Mouse (Mus musculus): ENCODE measurements around the gene Foxc2. TPM values are rescaled to one million over a fixed set of nuclear protein-coding genes. Genes with fewer than 3 reads are reported as not detected.

Foxc2 gene
- polyA plus RNA-seq, 1 experiment = 1.2 TPM

DNA sequence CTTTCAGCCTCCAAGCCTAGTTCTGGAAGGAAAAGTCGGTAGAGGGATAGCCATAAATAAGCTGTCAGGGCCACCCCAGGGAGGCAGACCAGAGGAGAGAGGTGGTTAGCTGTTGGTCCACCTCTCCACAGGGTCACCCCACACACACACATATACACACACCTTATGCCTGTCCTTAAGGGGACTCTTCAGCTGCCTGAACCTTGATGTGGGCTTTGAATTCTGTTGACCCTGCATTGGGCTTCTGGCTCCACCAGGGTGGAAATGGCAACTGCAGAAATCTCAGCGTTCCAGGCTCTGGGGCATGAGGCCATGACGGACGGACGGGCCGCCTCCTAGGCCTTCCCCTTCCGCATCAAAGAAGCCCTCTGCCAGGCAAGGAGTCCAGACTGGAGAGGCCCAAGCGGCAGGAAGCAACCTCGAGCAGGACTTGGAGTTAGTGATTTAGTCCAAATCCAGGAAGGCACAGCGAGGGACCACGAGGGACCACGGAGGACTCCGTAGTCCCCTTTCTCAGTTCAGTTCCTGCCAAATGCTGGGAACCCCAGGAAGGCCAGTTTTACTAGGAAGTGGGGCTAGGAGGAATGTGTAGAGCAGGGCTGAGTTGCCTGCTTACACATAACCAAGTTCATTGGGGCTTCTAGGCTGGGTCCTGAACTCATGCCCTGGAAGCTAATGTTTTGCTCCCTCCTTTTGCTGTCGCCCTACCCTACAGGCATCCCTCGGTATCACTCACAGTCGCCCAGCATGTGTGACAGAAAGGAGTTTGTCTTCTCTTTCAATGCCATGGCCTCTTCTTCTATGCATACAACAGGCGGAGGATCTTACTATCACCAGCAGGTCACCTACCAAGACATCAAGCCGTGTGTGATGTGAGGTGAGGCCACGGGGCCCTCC lies 29.7 kb upstream of the Foxc2 start:
- DNase-seq (ENCODE audit: low read depth) = no peak

DNA sequence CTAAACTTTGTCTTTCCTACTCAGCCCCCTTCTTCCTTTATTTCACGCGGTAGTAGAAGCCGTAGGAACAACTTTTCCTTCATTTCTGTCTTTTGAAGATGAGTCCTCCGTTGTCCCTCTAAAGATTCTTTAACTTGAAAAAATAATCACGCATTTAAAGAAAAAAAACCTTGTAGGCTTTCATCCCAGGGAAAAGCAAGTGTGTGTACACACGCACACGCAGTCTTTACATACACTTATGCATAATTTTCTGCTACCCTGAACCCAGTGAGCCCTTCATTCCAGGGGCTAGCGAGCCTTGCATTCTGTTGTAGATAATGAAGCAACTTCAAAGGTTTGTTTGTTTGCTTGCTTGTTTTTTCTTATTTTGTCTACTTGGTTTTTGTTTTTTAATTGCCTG lies 27.7 kb upstream of the Foxc2 start:
- no peak for DNase-seq (ENCODE audit: low read depth)

DNA sequence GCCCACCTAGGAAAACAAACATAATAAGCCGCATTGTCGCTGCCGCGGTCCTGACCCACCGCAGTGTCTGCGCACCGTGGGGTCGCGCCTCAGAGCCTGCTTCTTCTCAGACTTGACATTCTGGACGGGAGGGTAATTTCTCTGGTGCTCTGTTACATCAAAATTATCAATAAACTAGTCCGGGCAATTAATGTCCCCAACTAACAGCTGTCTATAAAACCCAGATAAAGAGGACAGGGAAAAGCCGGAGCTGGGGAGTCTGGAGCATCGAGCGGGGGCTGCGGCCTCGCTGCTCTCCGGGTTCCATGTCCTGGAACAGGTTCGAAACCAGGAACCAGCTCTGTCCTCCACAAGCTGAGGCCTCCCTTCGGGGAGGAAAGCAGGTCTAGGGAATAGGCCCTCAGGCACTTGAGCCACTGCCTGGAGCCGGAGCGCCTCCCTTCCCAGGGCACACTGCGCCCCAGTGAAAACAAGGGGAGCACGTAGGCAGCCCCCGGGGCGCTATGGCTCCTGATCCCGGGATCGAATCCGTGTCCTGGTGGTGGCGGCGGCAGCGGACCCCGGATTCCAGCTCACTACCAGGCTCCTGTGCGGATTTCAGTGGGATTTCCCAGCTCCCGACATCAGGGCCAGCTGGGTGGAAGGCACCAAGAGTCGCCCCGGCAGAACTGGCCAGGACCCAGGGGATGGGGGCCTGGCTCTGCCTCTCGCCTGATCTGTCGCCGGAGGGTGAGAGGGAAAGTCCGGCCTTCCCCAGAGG lies 26.9 kb upstream of the Foxc2 start:
- DNase-seq (ENCODE audit: low read depth) = no peak

DNA sequence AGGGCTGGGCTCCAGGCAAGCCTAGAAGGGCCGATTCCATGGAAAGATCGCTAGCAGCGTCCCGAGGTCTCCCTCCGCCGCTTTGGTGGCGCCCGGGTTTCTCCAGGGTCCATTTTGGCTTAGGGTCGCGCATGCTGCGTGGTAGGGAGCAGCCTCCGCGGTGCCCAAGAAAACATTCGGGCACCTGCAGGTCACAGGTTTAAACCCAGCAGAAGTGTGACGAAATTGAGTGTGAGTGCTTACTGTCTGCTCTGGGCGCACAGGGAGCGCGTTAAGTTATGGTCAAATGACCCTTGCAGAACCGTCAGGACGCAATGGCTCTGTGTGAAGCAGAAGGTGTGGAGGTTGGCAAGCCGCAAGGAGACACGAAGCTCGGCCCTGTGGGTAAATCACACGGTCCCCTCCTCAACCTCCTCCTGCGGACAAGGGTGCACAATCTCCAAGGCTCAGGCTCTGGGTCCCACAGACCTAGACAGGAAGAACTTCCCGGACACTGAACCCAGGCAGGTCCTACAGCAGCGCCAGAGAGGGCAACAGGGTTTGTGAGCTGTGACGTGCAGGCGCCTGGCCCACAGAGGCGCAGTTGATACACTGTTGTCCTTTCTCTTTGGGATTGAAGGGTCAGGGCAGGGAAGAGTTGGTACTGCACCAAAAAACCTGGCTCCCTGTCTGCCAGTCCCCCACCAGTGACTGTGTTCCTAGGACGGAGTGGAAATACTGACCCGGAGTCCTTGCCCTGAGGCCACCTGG lies 26.2 kb upstream of the Foxc2 start:
- no peak for DNase-seq (ENCODE audit: low read depth)

DNA sequence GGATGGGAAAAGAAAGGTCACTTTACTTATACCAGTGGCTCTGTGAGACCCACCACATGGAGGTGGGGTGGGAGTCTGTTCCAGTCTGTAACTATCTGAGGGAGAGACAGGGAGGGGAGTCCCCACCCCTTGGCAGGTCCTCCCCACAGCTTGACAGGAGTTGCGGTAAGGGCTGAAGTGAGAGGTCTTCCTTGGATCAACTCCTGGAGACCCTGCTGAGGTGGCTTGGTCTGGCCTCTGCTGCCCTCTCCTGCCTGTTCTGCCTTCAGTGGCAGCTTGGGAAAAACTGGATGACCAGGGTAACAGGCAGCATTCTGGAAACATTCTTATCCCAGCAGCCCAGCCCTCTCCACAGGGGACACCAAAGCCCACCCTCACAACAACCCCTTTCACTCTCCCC lies 25.3 kb upstream of the Foxc2 start:
- no peak for DNase-seq (ENCODE audit: low read depth)

DNA sequence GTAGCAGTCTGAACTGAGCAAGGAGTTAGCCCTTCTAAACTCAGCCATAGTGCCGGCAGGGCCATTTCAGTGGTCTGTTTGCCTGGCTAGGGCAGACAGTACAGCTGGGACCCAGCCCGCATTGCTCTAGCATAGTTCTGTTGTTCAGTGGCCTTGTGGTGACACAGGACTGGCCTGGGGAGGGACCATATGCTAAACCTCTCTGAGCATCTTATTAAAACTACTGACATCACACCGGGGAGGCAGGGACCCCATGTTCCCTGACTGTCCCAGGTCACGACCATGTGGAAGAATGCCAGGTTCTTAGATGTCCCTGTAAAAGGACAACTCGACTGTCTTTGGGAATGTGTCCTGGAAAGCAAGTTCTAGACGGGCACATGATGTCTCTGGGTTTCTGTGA lies 23.8 kb upstream of the Foxc2 start:
- no peak for DNase-seq (ENCODE audit: low read depth)

DNA sequence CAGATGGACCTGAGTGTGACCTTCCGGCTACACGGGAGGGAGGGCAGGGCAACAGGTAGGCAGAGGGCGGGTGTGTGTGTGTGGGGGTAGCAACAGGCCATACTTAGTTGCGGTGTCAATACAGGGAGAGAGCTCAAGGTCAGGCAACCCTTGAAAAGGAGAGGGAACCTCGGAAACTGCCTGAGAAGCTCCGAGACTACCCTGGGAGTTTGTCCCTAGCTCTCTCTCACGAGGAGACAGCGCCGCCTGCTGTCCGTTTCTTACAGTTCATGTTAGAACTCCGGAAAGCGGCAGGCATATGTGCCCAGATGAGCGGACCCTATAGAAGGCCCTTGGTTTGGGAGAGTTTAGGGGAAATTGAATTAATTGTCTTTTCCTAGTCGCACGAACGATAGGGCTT lies 23.3 kb upstream of the Foxc2 start:
- no peak for DNase-seq (ENCODE audit: low read depth)

DNA sequence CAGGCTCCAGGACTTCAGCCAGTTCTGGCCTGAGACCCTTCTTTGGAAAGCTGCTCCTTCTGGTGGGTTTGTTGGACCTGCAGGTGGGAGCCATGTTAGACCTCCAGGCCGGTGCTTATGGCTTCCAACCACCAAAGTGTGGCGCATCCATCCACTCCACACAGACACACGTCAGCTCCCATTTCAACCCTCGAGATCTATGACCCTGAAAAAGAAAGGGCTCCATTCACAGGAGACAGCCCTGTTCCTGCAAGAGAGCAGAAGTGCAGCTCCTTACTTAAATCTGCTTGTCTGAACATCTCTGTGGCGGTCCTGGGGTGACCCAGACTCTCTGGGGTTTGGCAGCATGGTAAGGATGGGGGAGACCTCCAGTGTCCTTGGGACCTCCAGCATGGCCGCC lies 22.5 kb upstream of the Foxc2 start:
- no peak for DNase-seq (ENCODE audit: low read depth)

DNA sequence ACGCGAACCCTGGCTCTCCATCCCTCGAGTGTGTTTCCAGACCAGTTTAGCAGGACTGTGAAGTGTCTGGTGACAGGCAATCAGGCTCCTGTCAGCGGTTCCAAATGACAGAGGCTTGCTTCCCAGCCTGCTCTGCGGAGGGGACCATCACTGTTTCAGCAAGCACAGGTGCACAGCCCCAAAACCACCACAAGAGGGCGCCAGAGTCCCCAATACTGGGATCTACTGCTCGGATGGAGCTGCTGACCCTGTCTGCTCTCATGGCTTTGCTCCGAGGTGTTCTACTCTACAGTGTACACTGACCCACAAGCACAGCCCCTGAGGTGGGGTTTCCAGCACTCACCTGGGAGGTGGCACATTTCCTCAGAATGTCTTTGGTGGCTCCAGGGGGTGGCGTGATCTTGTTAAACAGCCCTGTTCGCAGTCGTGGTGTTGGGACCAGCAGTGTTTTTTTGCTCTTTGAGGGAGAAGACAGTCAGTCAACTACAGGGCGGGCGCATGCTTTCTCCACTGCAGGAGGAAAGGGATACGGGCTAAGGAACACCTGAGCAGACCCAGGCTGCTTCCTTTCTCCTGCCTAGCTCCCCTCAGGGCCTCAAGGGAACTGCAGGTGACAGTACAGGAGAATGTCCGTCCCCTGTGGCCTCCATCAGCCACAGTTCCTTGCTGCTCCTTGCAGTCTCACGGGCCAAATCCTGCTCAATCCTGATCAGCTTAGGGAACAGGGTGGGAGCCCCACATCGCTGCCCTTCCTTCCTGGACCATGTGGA lies 11.7 kb upstream of the Foxc2 start:
- DNase-seq (ENCODE audit: low read depth) = no peak

DNA sequence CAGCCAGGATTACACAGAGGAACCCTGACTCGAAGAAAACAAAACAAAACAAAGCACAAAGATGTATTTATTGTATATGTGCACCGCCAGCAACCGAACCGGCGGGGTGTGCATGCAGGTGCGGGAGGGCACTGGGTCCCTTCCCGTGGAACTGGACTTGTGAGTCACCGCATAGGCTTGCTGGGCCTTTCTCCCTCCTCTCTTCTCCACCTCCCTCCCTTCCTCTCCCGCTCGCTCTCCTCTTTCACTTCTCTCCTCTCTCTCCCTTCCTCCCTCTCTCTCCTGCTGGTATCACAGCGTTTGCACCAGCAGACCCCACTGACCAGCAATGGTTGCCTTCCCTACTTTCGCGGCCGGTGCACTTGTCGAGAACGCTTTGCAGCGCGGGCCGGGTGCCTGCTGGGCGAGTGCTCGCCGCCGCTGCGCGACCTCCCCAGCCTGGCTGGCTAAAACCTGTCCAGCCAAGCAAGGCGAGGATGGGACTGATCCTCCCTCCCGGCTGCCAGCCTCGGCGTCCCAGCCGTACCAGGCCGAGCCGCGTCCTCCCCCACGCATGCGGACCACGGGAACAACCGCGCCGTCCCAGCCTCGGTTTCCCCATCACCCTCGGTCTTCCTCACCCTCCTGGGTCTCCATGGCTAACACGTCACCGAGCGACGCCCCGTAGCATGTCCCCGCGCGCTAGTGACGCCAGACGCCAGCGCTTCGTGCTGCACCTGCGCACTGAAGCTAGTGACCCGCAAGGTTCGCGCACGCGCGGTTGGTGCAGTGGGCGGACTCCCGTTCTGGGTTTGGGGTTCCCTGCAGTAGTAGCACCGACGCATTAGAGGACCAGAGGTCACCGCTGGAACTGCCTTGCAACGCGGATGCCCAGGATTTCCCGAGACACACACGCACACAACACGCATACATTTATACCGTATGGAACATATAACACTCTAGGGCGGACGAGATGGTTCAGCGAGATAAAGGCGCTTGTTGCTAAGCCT lies 8.0 kb upstream of the Foxc2 start, which contains the start of gene Mthfsd:
Gene Mthfsd (minus strand): TSS at position 725 of the 989 bp plus-strand sequence.
- DNase-seq (ENCODE audit: low read depth) = peak; percentile 66

DNA sequence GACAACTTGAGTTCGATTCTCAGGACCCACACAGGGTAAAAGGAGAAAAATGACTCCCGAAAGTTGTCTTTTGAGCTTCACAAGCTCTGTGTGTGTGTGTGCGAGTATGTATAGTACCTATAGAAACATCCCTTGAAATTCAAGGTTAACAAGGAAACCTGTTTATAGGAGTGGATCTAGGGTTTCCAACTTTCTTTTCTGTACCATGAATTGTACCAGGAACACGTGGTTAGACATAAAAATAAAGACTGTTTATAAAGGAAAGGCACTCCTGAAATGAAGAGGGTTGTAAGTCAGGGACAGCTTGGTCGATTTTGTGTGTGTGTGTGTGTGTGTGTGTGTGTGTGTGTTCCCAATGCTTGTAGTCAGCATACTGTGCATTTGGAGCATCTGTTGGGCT lies 7.3 kb upstream of the Foxc2 start:
- DNase-seq (ENCODE audit: low read depth) = no peak

DNA sequence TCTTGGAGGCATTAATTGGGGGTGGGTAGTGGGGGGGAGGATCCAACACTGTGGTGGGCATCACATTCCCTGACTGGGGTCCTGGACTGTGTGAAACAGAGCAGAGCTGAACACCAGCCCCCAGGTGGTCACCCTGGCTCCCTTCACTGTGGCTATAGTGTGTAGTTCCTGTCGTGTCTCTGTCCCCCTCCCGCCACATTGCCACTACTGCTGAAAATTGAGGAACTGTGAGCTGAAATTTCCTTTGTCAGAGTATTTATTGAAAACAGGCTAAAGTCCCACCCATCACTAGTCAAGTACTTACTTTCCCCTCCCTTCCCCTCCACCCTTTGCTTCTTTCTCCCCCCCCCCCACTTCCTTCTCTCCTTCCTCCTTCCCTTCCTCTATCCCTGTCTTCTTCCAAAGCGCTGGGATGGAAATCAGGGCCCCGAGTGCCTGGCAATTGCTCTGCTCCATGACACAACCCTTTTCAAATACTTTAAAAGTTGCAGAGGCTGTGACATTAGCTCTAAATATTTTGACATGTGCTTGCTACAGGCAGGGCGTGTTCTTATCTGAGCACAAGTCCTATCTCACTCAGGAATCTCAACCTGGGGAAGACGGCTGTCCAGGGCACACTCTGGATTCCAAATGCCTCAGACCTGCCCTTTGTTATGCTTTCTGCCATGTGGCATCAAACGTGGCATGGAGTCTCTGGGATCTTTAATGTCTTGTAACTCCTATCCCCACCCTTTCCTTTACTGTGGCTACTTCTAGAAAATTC lies 4.6 kb upstream of the Foxc2 start:
- no peak for DNase-seq (ENCODE audit: low read depth)

DNA sequence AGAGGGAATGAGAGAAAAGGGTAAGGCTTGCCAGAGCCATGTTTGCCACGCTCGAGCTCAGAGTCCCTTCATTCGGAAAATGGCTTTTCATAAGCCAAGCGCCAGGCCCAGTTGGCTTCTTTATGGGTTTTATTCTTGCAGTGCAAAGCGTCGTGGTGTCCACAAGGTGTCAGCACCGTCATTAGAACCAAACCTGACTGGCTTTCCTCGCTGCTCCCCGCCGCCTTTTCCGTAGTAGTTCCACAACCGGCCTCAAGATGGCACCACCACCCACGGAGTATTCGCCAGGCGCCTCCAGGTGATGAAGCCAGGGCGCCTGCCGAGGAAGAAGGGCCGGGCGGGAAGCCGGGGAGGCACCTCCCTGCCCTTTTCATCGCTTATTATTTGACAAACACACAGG lies 2.7 kb upstream of the Foxc2 start:
- peak; percentile 31 for DNase-seq (ENCODE audit: low read depth)

DNA sequence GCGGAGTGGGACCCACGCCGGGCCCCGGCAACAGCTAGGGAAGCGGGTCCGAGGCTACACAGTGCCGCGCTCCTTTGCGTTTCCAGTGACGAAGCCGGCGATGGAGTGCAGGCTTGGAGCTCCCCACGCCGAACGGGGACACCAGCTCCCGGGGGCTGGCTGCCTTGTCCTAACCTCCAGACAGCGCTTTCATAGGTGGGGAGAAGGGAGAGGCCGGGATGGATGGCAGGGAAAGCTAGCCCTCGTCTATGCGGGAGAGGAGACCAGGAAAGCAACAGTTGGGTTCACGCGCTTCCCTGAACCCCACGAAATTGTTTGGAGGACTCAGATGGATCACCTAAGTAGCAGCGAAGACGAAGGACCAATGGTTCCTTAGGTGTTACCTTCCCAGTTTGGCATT lies 835 bp upstream of the Foxc2 start:
- DNase-seq (ENCODE audit: low read depth) = no peak

DNA sequence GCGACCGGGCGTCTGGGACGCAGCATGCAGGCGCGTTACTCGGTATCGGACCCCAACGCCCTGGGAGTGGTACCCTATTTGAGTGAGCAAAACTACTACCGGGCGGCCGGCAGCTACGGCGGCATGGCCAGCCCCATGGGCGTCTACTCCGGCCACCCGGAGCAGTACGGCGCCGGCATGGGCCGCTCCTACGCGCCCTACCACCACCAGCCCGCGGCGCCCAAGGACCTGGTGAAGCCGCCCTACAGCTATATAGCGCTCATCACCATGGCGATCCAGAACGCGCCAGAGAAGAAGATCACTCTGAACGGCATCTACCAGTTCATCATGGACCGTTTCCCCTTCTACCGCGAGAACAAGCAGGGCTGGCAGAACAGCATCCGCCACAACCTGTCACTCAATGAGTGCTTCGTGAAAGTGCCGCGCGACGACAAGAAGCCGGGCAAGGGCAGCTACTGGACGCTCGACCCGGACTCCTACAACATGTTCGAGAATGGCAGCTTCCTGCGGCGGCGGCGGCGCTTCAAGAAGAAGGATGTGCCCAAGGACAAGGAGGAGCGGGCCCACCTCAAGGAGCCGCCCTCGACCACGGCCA lies 717 bp downstream of the Foxc2 start:
- DNase-seq (ENCODE audit: low read depth) = no peak

DNA sequence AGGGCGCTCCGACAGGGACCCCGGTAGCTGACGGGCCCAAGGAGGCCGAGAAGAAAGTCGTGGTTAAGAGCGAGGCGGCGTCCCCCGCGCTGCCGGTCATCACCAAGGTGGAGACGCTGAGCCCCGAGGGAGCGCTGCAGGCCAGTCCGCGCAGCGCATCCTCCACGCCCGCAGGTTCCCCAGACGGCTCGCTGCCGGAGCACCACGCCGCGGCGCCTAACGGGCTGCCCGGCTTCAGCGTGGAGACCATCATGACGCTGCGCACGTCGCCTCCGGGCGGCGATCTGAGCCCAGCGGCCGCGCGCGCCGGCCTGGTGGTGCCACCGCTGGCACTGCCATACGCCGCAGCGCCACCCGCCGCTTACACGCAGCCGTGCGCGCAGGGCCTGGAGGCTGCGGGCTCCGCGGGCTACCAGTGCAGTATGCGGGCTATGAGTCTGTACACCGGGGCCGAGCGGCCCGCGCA lies 1.2 kb downstream of the Foxc2 start:
- no peak for DNase-seq (ENCODE audit: low read depth)

DNA sequence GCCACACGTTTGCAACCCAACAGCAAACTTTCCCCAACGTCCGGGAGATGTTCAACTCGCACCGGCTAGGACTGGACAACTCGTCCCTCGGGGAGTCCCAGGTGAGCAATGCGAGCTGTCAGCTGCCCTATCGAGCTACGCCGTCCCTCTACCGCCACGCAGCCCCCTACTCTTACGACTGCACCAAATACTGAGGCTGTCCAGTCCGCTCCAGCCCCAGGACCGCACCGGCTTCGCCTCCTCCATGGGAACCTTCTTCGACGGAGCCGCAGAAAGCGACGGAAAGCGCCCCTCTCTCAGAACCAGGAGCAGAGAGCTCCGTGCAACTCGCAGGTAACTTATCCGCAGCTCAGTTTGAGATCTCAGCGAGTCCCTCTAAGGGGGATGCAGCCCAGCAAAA lies 1.9 kb downstream of the Foxc2 start:
- DNase-seq (ENCODE audit: low read depth) = no peak

DNA sequence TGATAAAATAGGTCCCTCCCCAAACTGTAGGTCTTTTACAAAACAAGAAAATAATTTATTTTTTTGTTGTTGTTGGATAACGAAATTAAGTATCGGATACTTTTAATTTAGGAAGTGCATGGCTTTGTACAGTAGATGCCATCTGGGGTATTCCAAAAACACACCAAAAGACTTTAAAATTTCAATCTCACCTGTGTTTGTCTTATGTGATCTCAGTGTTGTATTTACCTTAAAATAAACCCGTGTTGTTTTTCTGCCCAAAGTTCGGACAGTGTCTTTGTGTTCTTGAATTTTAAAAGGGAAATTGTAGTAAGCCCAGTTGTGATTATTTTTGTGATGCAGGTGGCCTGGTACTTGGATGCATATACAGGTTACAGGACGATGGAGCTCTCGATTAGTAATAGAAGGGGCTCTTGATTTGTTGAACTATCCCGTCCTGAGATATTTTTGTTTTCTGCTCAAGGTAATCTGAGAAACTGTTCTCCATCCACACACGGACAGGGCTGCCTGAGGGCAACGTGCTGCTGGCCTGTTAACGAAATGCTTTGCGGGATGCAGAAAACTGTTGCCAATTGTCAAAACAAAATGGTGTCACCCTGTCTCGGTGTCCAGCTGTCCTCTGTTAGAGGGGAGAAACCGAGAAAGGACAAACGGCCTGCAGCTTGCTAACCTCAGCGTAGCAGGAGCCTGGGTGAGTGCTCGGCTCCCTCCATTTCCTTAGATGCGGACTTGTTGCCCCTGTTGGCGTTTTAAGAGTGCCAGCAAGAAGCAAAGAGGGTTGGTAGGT lies 2.9 kb downstream of the Foxc2 start:
- no peak for DNase-seq (ENCODE audit: low read depth)
